In the genomic region with DNA sequence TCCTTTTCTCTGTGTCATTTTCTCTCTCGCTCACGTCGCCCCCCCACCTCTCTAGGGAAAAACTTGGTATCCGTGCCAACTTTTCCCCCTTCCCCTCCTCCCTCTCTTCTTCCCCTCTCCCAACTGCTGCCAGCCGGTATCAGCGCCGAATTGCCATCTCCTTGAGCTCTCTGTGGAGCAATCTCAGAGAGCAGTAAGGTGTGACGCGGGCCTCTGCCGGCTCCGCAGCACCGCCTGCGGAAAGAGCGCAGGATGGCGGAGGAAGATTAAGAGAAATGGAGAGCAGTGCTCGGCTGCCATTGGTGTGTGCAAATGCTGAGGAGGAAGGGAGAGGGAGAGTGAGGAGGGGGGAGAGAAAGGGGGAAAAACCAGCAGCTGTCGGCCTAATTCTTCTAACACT, we compare ENCODE assay signal across 8 mouse cellular contexts. TPM values are rescaled to one million over a fixed set of nuclear protein-coding genes. Genes with fewer than 3 reads are reported as not detected.
DNase-seq lines count a peak whose midpoint lies in the region; ATAC-seq lines count a peak whose summit lies in the region.

No protein-coding gene starts in this region.

- H3K27ac ChIP-seq in lung, embryonic 15.5 days: no peak overlapping the region
- H3K27ac ChIP-seq in embryonic facial prominence, embryonic 13.5 days: no peak overlapping the region
- H3K27ac ChIP-seq in hindbrain, embryonic 11.5 days (ENCODE audit: low read depth, low read length): no peak overlapping the region
- no peak overlapping the region for H3K27ac ChIP-seq in limb, embryonic 15.5 days
- H3K27ac ChIP-seq in stomach, embryonic 15.5 days: no peak overlapping the region

- peaks cover 4% of the 10 kb centered on the region; the same call in 1 of the 2 replicates for H3K4me1 ChIP-seq in lung, embryonic 15.5 days
- H3K4me1 ChIP-seq in embryonic facial prominence, embryonic 13.5 days: peaks cover 5% of the 10 kb centered on the region
- no peaks in the 10 kb centered on the region for H3K4me1 ChIP-seq in hindbrain, embryonic 11.5 days (replicated peaks; ENCODE audit: control insufficient read depth, insufficient read depth, low read length)
- H3K4me1 ChIP-seq in limb, embryonic 15.5 days: 0 out of 2 replicates have a peak, but pooled peaks cover 3% of the 10 kb centered on the region
- no peaks in the 10 kb centered on the region for H3K4me1 ChIP-seq in stomach, embryonic 15.5 days

- H3K9me3 ChIP-seq in lung, embryonic 15.5 days: no peaks in the 10 kb centered on the region
- H3K9me3 ChIP-seq in embryonic facial prominence, embryonic 13.5 days: no peaks in the 10 kb centered on the region
- H3K9me3 ChIP-seq in hindbrain, embryonic 11.5 days (ENCODE audit: control insufficient read depth, low read length): no peaks in the 10 kb centered on the region
- H3K9me3 ChIP-seq in limb, embryonic 15.5 days: no peaks in the 10 kb centered on the region
- H3K9me3 ChIP-seq in stomach, embryonic 15.5 days: no peaks in the 10 kb centered on the region

- 4% methylated on average over 16 of the region's 17 CpGs for WGBS in lung, embryonic 15.5 days
- 2% methylated on average over 14 of the region's 17 CpGs for WGBS in embryonic facial prominence, embryonic 13.5 days
- 5% methylated on average over 16 of the region's 17 CpGs for WGBS in hindbrain, embryonic 11.5 days
- 1% methylated on average over 14 of the region's 17 CpGs for WGBS in limb, embryonic 15.5 days
- 4% methylated on average over 16 of the region's 17 CpGs for WGBS in stomach, embryonic 15.5 days

- no peak for DNase-seq in lung, postnatal 25 days (ENCODE audit: low spot score)
- peak; percentile 31 for DNase-seq in hindbrain, embryonic 11.5 days (ENCODE audit: low spot score)
- DNase-seq in testis, postnatal 14 days (ENCODE audit: low spot score): no peak

- peak overlapping the region; percentile 13; the same call in 1 of the 2 replicates for H3K4me3 ChIP-seq in lung, embryonic 15.5 days
- peak overlapping the region; percentile 35 for H3K4me3 ChIP-seq in embryonic facial prominence, embryonic 13.5 days
- no peak overlapping the region for H3K4me3 ChIP-seq in hindbrain, embryonic 11.5 days (ENCODE audit: low read depth, low read length)
- H3K4me3 ChIP-seq in limb, embryonic 15.5 days: peak overlapping the region; percentile 29
- H3K4me3 ChIP-seq in stomach, embryonic 15.5 days (replicated peaks): no peak overlapping the region; the same call in 1 of the 2 replicates

- no peaks in the 10 kb centered on the region; the same call in 1 of the 2 replicates for H3K27me3 ChIP-seq in lung, embryonic 15.5 days
- peaks cover 8% of the 10 kb centered on the region for H3K27me3 ChIP-seq in embryonic facial prominence, embryonic 13.5 days
- H3K27me3 ChIP-seq in hindbrain, embryonic 11.5 days (ENCODE audit: control insufficient read depth, insufficient read depth, low read length): no peaks in the 10 kb centered on the region
- H3K27me3 ChIP-seq in limb, embryonic 15.5 days: peaks cover 5% of the 10 kb centered on the region; the same call in 1 of the 2 replicates
- H3K27me3 ChIP-seq in stomach, embryonic 15.5 days (replicated peaks): no peaks in the 10 kb centered on the region

- ATAC-seq in lung, embryonic 15.5 days (ENCODE audit: borderline replicate concordance, extremely low read depth, low FRiP score, low TSS enrichment): no peak
- ATAC-seq in embryonic facial prominence, embryonic 13.5 days (ENCODE audit: insufficient number of reproducible peaks, insufficient read depth, low FRiP score, low TSS enrichment, low read depth): no peak
- ATAC-seq in hindbrain, embryonic 11.5 days (ENCODE audit: low FRiP score): no peak
- ATAC-seq in limb, embryonic 15.5 days (ENCODE audit: insufficient number of reproducible peaks, low FRiP score, low TSS enrichment, low read depth): 0 out of 2 replicates have a peak, but pooled peaks have one; percentile 40
- ATAC-seq in stomach, embryonic 15.5 days (ENCODE audit: insufficient read depth, low FRiP score, low read depth): no peak
- no peak for ATAC-seq in megakaryocyte, adult 5-6 weeks (ENCODE audit: poor library complexity, severe bottlenecking)

- H3K36me3 ChIP-seq in lung, embryonic 15.5 days: no peaks in the 10 kb centered on the region
- peaks cover 15% of the 10 kb centered on the region for H3K36me3 ChIP-seq in embryonic facial prominence, embryonic 13.5 days
- no peaks in the 10 kb centered on the region for H3K36me3 ChIP-seq in hindbrain, embryonic 11.5 days (ENCODE audit: control insufficient read depth, insufficient read depth, low read length)
- H3K36me3 ChIP-seq in limb, embryonic 15.5 days: peaks cover 7% of the 10 kb centered on the region; the same call in 1 of the 2 replicates
- peaks cover 2% of the 10 kb centered on the region for H3K36me3 ChIP-seq in stomach, embryonic 15.5 days

- H3K9ac ChIP-seq in lung, embryonic 15.5 days: no peak overlapping the region
- peak overlapping the region; percentile 67 for H3K9ac ChIP-seq in embryonic facial prominence, embryonic 13.5 days
- H3K9ac ChIP-seq in hindbrain, embryonic 11.5 days (ENCODE audit: low read depth, low read length): no peak overlapping the region
- no peak overlapping the region for H3K9ac ChIP-seq in limb, embryonic 15.5 days
- H3K9ac ChIP-seq in stomach, embryonic 15.5 days: no peak overlapping the region

- peak overlapping the region; percentile 45 for H3K4me2 ChIP-seq in lung, embryonic 15.5 days
- peak overlapping the region; percentile 62 for H3K4me2 ChIP-seq in embryonic facial prominence, embryonic 13.5 days
- no peak overlapping the region for H3K4me2 ChIP-seq in hindbrain, embryonic 11.5 days (replicated peaks; ENCODE audit: low read depth, low read length)
- H3K4me2 ChIP-seq in limb, embryonic 15.5 days: peak overlapping the region; percentile 50
- H3K4me2 ChIP-seq in stomach, embryonic 15.5 days: peak overlapping the region; percentile 51

RNA-seq across cellular contexts. Expression of a gene that starts 45.2 kb away (rescaled TPM):
- 0.05 TPM in 1 of 2 replicates, not detected in the other for polyA plus RNA-seq in lung, embryonic 15.5 days (2015; fragmentation: Nextera tagmentation; extraction: Ambion mirVana)
- 0.17 and 0.48 TPM in 2 replicates for polyA plus RNA-seq in embryonic facial prominence, embryonic 13.5 days (2015; fragmentation: Nextera tagmentation; extraction: Ambion mirVana)
- polyA plus RNA-seq in hindbrain, embryonic 11.5 days (2014; fragmentation: Nextera tagmentation; extraction: Ambion mirVana): 0.27 and 0.36 TPM in 2 replicates
- polyA plus RNA-seq in limb, embryonic 15.5 days (2015; fragmentation: Nextera tagmentation; extraction: Ambion mirVana): not detected in 2 replicates
- polyA plus RNA-seq in stomach, embryonic 15.5 days (2015; fragmentation: Nextera tagmentation; extraction: Ambion mirVana): 0.09 and 0.18 TPM in 2 replicates
- not detected in 2 replicates for total RNA-seq in megakaryocyte, adult 5-6 weeks (2015)
- not detected in 2 replicates for total RNA-seq in megakaryocyte, adult 5-6 weeks (2017)

Comparison
In these comparisons a context has a peak if more than half of its experiments do, and no peak if none do; other contexts are left out.
1. H3K4me3 ChIP-seq: peak in lung, embryonic 15.5 days (single experiment), embryonic facial prominence, embryonic 13.5 days (single experiment) and limb, embryonic 15.5 days (single experiment); none in hindbrain, embryonic 11.5 days (single experiment) and stomach, embryonic 15.5 days (single experiment).